Mouse (Mus musculus) ES-CJ7 (cell line): ENCODE data around the gene Hnrnpul1.

Source experiments
- DNase-seq: peaks from one replicate; pipeline ENCODE4 v3.0.0; 2011; ENCODE audit warnings: low read depth, low spot score

Hnrnpul1 gene

GRCm38 (mm10) chr7:25719761-25720610, 34.6 kb downstream of the Hnrnpul1 start:
- DNase-seq: peak; percentile 83

- peak; percentile 95 for DNase-seq
These were observed 35.7 kb downstream of the Hnrnpul1 start, which contains the start of gene Ccdc97 for GRCm38 (mm10) chr7:25718788-25719417. Ccdc97 (minus strand) TSS chr7:25719088.

DNA sequence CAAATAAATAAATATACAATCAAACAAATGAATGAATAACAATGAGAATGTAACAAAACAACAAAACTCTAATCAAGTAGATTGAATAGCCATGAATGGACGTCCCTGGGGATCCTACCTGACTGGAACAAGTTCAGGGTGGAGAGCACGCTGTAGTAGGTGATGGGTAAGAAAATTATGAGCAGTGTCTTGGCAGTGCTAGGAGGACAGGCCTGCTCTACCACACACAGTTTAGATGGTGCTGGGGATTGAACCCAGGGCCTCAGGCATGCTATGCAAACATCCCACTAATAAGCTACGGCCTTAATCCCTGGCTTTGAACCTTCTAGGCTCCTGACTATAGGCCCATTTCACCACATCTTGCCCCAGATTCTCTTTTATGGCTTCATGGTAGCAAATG, 37.1 kb downstream of the Hnrnpul1 start:
- no peak for DNase-seq

DNA sequence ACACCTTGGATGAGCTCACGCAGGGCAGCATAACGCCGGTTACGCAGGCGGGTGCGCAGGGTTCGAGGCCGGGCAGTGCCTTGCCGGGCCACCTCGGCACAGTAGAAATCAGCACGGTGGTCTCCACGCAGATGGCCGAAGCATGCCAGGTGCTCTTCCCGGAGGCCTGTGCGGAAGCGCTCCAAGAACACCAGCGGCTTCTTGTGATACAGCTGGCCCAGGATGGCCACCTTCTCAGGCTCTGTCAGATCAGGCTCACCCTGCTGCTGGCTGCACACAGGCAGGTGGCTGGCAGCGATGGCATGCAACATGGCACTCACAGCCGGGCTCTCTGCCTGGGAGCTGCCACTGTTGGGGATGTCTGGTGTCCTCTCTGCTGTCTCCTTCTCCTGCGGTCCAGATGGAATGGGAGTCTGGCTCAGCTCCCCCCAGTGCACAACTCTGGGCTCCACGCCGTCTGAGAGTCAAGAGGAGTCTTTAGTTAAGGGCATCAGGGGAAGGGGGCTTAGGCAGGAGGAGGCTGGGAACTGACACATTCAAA, 38.8 kb downstream of the Hnrnpul1 start:
- DNase-seq: no peak

GRCm38 (mm10) chr7:25714581-25714980, 40.0 kb downstream of the Hnrnpul1 start:
- no peak for DNase-seq

DNA sequence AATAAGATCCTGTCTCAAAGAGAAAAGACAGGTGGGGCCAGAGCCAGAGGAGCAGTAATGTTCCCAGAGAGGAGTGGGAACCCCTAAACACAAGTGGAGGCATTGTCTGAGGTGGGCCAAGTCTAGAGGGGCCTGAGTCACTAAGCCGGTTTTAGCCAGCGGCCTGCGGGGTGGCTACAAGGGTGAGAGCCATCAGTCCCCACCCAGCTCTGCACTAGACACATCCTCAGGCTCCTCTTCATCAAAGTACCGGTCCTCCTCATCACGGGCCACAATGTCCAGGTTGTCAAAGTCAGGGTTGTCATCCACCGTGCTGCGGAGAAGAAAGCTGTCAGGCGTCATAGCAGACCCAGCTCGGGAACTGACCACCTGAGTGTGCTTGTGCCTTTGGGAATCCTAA, 41.8 kb downstream of the Hnrnpul1 start:
- no peak for DNase-seq

GRCm38 (mm10) chr7:25711731-25712197, 42.8 kb downstream of the Hnrnpul1 start:
- no peak for DNase-seq

DNA sequence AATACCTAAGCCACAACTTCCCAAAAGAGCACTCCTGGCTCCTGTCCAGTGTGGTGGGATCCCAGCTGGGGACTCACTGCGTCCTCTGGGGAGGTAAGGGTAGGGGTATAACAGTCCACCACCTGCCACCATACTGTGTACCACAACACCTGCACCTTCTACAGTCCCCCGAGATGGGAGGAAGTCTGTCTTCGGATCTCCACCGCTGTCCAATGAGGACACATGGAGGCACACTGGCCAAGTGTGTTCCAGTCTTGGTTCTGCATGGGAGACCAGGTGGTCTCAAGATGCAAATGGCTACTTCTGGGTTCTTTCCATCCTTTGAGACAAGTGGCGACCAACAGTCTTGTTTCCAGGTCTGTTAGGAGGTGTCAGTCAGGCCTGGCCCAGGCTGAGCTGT, 43.4 kb downstream of the Hnrnpul1 start:
- DNase-seq: no peak

GRCm38 (mm10) chr7:25710519-25711130, 43.9 kb downstream of the Hnrnpul1 start:
- DNase-seq: no peak

DNA sequence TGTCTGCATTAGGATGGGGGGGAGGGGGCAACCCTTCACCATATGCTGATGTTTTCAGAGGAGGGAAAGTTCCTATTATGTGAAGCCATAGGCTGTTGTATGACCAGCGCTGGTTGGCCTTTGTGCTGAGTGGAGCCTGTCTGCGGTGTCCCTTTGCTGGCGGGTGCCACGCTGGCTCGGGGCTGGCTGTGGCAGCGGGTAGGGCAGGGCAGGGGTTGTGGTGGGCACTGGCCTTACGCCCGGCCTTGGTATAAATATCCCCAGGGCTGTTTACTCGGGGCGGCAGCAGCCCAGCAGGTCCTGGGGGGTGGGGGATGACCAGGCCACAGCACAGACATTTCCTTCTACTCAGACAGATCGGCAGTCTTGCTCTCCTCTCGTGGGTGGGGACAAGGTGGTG, 44.6 kb downstream of the Hnrnpul1 start:
- DNase-seq: no peak

DNA sequence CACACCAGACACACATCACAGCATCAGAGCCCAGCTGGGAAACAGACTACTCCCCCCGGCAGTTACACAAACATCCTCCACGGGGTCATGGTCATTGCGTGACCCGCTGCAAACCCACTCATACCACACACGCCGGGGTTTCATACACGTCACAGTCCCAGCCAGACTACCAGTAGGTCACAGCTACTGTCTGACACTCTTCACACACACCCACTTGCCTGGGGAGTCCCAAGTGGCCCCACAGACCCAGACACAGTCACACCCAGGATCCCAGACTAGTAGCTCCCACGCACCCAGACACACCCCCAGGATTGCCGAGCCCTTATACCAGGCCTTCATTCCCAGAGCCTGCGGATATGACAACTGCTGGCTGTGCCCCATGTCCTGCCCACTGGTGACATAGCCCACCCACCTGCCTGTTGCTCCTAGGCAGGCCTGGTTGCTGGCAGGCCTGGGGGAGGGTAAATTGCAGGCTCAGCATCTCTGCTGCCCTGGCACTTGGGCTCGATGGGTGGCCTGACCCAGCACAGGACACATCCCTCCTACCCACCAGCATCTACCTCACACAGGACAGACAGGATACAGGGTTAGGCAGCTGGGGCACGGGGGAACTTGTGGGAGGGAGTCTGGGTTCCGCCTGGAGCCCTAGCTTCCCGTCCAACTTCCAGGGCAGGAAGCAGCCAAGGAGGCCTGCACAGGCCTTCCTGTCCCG, 46.8 kb downstream of the Hnrnpul1 start:
- no peak for DNase-seq

DNA sequence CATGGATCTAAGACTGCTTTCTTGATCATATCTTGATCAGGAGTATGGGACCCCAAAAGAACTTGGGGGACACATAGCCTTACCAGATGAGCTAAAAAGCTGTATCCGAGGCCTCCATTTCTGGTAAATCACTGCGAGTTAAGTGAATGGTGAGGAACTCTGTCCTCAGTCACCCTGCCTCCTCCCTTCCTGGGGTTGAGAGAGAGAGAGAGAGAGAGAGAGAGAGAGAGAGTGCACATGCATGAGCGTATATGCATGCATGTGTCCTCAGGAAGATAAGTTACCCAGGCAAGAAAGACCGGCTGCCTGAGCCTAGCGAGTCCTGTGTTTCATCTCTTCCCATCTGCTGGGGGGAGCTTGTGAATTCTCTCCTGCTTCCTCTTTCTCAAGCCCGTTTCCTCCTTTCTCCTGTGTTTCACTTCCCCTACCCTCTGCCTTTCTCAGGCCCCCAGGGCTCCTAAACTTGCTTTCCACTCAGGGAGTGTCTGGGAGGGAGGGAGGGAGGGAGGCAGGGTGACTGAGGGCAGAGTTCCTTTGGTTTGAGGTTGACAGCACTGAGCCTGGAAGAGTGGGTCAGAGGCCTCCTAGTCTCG, 47.9 kb downstream of the Hnrnpul1 start:
- DNase-seq: no peak

- DNase-seq: no peak
These were observed 48.7 kb downstream of the Hnrnpul1 start for GRCm38 (mm10) chr7:25705801-25706251.

DNA sequence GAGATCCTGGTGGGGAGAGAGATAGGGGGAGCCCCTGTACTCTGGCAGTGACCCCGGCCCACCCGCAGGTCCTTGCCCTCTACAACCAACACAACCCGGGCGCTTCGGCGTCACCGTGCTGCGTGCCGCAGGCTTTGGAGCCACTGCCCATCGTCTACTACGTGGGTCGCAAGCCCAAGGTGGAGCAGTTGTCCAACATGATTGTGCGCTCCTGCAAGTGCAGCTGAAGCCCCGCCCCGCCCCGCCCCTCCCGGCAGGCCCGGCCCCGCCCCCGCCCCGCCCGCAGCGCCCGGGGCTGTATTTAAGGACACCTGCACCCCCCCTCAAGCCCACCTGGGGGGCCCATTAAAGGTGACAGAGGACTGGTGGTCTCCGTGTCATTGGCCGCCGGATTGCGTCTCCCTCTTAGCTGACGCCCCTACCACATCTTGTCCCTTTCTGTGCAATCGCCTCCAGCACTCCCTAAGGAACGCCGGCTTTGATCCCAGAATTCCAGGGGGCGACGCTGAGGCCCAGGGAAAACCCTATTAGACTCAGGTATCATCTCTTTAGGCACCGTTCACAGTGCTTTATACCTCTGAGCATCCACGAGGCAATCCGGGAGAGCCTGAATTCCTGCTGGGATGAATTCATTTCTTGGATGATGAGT, 49.7 kb downstream of the Hnrnpul1 start:
- DNase-seq: peak; percentile 45

DNA sequence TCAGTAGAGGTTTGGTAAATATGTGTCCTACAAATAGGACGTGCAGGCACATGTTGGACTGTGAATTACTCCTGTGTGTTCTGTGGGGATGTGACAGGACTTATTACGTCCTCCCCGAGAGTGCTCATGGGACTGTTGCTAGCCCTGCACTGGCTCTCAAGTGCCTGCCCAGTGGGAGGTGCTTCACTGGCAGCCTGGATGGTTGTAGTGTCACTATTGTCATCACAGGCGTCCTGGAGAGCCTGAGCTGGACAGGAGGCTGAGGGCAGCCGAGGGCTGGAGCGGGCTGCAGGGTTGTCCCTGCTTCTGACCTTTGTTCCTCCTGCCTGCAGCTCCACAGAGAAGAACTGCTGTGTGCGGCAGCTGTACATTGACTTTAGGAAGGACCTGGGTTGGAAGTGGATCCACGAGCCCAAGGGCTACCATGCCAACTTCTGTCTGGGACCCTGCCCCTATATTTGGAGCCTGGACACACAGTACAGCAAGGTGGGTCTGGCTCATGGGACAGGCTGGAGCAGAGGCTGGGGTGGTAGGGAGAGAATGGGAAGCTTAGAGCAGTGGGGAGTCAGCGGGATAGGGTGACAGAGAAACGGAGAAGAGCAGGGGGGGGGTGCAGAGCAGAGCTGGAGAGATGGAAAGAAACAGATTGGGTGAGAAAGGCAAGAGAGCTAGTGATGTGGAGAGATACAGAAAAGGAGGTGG, 50.6 kb downstream of the Hnrnpul1 start:
- DNase-seq: no peak

DNA sequence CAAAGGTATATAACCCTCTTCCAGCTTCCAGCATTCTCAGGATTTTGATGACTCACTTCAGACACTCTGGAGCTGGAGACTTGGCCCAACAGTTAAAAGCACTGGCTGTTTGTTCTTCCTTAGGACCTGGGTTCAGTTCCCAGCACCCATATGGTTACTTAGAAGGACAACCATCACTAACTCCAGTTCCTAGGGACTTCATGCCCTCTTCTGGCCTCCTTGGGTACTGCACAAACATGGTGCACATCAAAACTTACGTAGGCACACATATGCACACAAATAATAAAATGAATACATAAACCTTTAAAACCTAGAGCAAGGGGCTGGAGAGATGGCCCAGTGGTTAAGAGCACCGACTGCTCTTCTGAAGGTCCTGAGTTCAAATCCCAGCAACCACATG, 52.2 kb downstream of the Hnrnpul1 start:
- DNase-seq: peak; percentile 52

DNA sequence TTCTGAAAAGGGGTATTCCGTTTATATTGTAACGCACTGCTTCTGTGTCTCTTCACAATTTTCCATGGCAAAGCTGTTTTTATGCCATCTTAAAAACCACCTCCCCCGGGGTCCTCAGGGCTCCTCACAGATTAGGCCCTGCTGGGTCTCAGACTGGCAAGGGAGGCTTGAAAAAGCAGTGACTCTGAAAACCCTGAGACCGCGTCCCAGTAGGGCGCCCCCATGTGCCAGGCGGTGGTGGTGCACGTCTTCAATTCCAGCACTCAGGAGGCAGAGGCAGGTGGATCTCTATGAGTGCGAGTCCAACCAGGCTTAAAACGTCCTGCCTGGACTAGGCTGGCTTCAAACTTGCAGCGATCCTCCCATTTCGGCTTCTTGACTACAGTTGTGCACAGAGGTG, 53.8 kb downstream of the Hnrnpul1 start:
- peak; percentile 61 for DNase-seq

- DNase-seq: peak; percentile 87
These were observed 54.7 kb downstream of the Hnrnpul1 start for GRCm38 (mm10) chr7:25699851-25700250.

DNA sequence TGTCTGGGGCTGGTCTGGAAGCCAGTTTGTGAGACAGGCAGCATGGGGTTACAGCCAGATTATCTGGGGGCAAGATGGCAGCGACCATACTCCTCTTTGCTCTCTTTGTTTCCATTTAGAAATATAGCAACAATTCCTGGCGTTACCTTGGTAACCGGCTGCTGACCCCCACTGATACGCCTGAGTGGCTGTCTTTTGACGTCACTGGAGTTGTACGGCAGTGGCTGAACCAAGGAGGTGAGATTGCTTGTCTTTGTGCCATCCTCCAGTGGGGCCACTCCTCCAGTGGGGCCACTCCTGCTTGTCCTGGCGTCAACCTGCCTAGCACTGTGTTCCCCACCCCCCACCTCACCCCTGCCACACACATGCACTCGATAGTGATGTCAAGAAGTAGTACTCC, 60.5 kb downstream of the Hnrnpul1 start:
- DNase-seq: no peak

DNA sequence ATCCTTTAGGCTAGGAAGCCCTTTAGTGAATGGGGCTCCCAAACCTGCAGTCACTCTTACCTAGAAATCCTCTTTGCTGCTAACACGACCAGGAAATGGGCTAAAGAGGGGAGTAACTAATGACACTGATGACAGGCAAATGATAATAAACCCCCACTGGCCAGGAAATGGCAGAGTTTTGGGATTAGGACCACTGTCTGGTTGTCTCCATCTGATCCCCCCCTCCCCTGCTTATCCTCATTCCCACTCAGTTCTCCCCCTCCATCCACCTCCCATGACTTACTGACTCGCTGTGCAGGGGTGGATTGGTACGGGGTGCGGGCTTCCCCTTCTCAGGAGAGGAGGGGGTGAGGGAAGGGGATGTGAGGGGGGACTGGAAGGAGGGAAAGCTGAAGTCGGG, 64.5 kb downstream of the Hnrnpul1 start:
- DNase-seq: no peak
